Mouse (Mus musculus) forebrain, embryonic 11.5 days (tissue): ENCODE measurements at regions not wholly inside any gene's neighbourhood (a gene's known extent, or its start where the extent isn't known, plus 50 kb on each side); places are given as distances from the start of the nearest gene placed in this dataset.

ENCODE experiments used
- ATAC-seq: fragments of 200-750 bp; cut with Nextera tagmentation; replicated peaks from 2 replicates; pipeline ENCODE4 v1.8.0; 2017; ENCODE audit warnings: moderate TSS enrichment; ENCODE audit not compliant: low FRiP score
- DNase-seq: peaks from one replicate; pipeline ENCODE4 v3.0.0-alpha.2; 2017; ENCODE audit warnings: low spot score
- H3K27ac ChIP-seq: fragments of 300-500 bp; sonication (generic); 2 replicates; pipeline ENCODE4 v1.5.1; 2014; ENCODE audit warnings: low read depth, low read length
- H3K27me3 ChIP-seq: fragments of 300-500 bp; sonication (generic); 2 replicates; pipeline ENCODE4 v1.6.1; 2014; ENCODE audit warnings: mild to moderate bottlenecking, low read length, mixed read lengths; ENCODE audit not compliant: control insufficient read depth, insufficient read depth
- H3K36me3 ChIP-seq: fragments of 300-500 bp; sonication (generic); 2 replicates; pipeline ENCODE4 v1.6.1; 2014; ENCODE audit warnings: mild to moderate bottlenecking, low read length, moderate library complexity, mixed read lengths; ENCODE audit not compliant: control insufficient read depth, insufficient read depth
- H3K4me1 ChIP-seq: fragments of 300-500 bp; sonication (generic); replicated peaks from 2 replicates; pipeline ENCODE4 v1.6.1; 2014; ENCODE audit warnings: low read length, mixed read lengths; ENCODE audit not compliant: control insufficient read depth, insufficient read depth
- H3K4me2 ChIP-seq: fragments of 300-500 bp; sonication (generic); 2 replicates; pipeline ENCODE4 v1.6.1; 2014; ENCODE audit warnings: low read depth, mild to moderate bottlenecking, low read length, moderate library complexity, mixed read lengths; ENCODE audit not compliant: severe bottlenecking
- H3K4me3 ChIP-seq: fragments of 300-500 bp; sonication (generic); 2 replicates; pipeline ENCODE4 v1.5.1; 2014; ENCODE audit warnings: low read depth, low read length
- H3K9ac ChIP-seq: fragments of 300-500 bp; sonication (generic); 2 replicates; pipeline ENCODE4 v1.6.1; 2014; ENCODE audit warnings: low read length
- H3K9me3 ChIP-seq: fragments of 300-500 bp; sonication (generic); 2 replicates; pipeline ENCODE4 v1.6.1; 2016; ENCODE audit warnings: low read length, mixed read lengths; ENCODE audit not compliant: control insufficient read depth
- WGBS: fragments of 180-500 bp; shearing (Covaris S2); extraction: QIAGEN DNeasy Blood & Tissue Kit; methylation state at CpG from one replicate; pipeline ENCODE4 v1.1.7; 2014; 5-methylcytosine and 5-hydroxymethylcytosine counted together

DNA sequence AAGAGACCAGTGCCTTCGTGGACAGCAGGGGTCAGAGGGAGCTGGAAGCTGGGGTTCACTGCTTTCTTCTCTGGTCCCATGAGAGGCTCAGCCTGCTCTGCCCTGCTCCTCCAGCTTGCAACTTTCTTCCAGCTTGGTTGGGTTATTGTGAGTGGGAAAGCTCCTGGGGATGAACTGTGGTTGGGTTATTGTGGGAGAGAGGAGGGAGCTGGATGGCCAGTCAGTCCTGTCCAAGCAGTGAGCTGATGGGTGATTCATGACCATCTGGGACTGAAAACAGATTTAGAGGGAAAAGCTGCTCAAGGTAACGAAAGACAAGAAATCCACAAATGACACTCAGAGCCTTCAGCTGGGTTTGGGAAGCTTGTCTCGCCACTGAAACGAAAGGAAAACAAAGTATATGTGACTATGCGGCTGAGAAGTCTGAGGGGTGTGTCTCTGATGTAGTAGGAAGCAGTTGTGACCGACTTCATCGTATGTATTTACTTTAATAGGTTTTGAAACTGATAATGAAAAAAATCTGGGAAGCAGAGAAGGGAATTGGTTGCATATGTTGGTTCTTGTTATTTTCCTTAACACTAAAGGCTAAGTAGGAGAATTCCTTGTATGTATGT, 365.1 kb downstream of the Cog6 start:
- no peak overlapping the region for H3K9ac ChIP-seq
- H3K4me2 ChIP-seq: no peak overlapping the region
- H3K36me3 ChIP-seq: no peaks in the 10 kb centered on the region
- H3K4me3 ChIP-seq: no peak overlapping the region
- WGBS: 81% methylated on average over 7 of the region's 7 CpGs
- H3K27ac ChIP-seq: no peak overlapping the region
- H3K27me3 ChIP-seq: no peaks in the 10 kb centered on the region
- no peaks in the 10 kb centered on the region for H3K4me1 ChIP-seq
- DNase-seq (no peak), ATAC-seq (no peak)
- H3K9me3 ChIP-seq: no peaks in the 10 kb centered on the region

DNA sequence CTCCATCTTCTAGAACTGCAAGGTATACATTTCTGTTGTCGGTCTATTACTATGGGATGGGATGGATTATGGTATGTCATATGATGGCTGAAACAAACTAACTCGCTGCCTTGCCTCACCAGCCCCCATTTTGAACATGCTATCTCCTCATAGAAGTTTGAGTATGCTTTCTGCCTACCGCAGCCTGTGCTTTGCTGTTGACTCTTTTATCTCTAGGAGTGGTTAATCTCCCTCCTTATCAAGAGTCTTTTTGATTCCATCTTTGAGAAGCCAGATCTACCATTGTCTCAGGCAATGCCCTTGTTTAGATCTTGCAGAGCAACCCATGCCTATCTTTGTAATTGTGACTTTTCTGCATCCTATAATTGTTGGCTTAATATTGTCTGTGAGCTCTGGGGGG, 367.0 kb downstream of the Cog6 start:
- Histone ChIP-seq H3K9me3 (no peaks in the 10 kb centered on the region), H3K27ac (no peak overlapping the region), H3K27me3 (no peaks in the 10 kb centered on the region), H3K4me2 (no peak overlapping the region), H3K4me1 (no peaks in the 10 kb centered on the region), H3K4me3 (no peak overlapping the region), H3K36me3 (no peaks in the 10 kb centered on the region), H3K9ac (no peak overlapping the region)
- WGBS: 98% methylated on average over 3 of the region's 3 CpGs
- DNase-seq: no peak
- no peak for ATAC-seq

DNA sequence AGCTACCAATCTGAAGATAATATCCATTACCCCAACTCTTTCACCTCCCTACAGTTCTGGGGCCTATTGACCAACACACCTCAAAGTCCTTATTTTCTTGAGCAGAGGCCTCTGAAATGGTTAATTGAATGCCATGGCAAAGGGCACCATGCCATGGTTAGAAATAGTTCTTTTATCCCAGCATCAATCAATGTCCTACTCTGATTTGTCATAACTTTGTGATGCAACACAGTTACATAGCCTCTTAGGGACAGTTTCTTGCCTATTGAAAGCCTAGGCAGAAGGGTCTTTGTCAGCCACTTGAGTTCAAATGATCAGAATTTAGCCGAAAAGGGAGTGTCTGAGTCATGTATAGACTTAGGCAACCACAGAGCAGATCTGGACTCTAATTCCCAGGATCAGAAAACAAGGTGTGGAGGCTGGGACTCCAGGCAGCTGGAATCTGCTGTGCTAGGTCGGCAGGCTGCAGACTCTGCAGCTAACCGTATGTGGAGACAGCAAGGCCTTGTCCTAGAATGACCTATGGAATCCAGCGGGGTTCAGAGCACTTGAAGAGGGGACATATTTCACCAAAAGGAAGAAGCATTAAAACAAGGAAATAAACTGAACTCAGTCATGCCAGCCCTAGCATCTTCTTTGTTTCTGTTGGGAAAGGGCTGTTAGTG, 368.1 kb downstream of the Cog6 start:
- no peak for ATAC-seq
- Histone ChIP-seq H3K27me3 (no peaks in the 10 kb centered on the region), H3K4me1 (peaks cover 5% of the 10 kb centered on the region)

DNA sequence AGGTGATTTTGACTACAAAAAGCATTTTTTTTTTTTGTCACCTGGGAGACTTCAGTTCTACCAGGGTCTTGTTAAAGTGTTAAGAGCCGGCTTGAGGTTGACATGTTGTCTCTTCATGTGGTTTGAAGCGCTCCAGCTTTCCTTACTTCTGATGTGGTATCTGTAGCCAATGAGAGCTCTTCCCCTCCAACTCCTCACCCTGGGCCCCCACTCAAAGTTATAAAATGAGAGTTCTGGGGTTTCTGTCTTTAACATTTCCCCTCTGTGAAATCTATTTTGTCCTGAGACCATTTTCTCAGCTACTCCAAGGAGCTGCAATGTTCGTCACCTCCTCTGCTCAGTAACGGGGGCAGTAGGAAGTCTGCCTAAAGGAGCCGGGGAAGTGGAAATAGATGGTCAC, 369.1 kb downstream of the Cog6 start:
- Histone ChIP-seq H3K9ac (no peak overlapping the region), H3K4me1 (peaks cover 8% of the 10 kb centered on the region), H3K4me3 (no peak overlapping the region), H3K27ac (no peak overlapping the region), H3K36me3 (no peaks in the 10 kb centered on the region), H3K9me3 (no peaks in the 10 kb centered on the region), H3K27me3 (no peaks in the 10 kb centered on the region), H3K4me2 (no peak overlapping the region)
- DNase-seq (no peak), ATAC-seq (no peak)
- WGBS: 96% methylated on average over 5 of the region's 5 CpGs

More for the DNA sequence above, 368.1 kb downstream of the Cog6 start:
- Histone ChIP-seq H3K9me3 (no peaks in the 10 kb centered on the region), H3K9ac (no peak overlapping the region), H3K27ac (no peak overlapping the region), H3K36me3 (no peaks in the 10 kb centered on the region), H3K4me2 (no peak overlapping the region), H3K4me3 (no peak overlapping the region)
- DNase-seq: no peak
- 87% methylated on average over 4 of the region's 4 CpGs for WGBS

DNA sequence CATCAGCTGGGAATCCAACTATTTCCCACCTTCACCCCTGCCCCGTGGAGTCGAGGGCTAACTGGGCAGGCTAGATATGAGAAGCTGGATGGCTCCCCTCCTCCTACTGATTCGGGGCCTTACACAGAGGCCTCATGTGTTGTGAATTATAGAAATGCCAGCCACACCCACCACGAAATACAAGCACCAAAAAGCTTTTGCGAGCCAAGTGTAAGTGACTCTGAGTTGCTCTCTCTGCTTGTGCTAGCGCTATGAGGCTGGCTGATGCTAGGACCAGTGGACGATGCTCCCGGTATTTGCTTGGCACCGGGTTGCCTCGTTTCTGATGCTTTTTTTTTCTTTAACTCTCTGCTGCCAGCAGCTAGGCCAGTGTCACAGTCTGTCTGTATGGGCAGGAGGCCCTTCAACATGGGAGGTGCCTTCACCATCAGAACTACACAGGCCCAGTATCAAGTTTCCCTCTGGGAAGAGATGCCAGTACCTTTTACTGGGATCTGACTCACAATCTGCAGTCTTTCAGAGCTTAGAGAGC, 369.8 kb downstream of the Cog6 start:
- Histone ChIP-seq H3K9me3 (no peaks in the 10 kb centered on the region), H3K4me3 (no peak overlapping the region), H3K4me2 (no peak overlapping the region), H3K27me3 (no peaks in the 10 kb centered on the region), H3K27ac (no peak overlapping the region), H3K4me1 (peaks cover 8% of the 10 kb centered on the region), H3K36me3 (no peaks in the 10 kb centered on the region), H3K9ac (no peak overlapping the region)
- DNase-seq: no peak
- no peak for ATAC-seq
- WGBS: 82% methylated on average over 10 of the region's 10 CpGs

DNA sequence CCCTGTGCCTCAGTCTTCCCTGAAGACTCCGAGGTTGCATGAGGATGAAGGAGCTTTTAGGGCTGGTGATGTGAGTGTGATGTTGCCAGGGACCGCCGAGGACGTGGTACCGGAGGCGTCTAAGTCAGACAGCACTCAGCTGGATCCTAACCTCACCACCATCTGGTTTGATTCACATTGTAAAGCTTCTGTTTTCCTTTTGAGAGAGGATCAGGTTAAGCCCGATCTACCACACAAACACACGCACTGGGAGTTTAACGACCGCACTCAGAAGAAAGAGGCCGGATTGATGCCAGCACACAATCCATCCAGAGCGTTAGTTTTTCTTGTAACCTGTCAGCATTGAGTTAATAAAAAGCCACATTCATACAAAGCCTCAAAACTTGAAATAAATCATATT, 371.9 kb downstream of the Cog6 start:
- H3K4me3 ChIP-seq: no peak overlapping the region
- H3K9me3 ChIP-seq: no peaks in the 10 kb centered on the region
- no peaks in the 10 kb centered on the region for H3K36me3 ChIP-seq
- 39% methylated on average over 12 of the region's 12 CpGs for WGBS
- H3K27me3 ChIP-seq: no peaks in the 10 kb centered on the region
- peaks cover 8% of the 10 kb centered on the region for H3K4me1 ChIP-seq
- H3K4me2 ChIP-seq: no peak overlapping the region
- DNase-seq: no peak
- no peak overlapping the region for H3K27ac ChIP-seq
- no peak for ATAC-seq
- H3K9ac ChIP-seq: no peak overlapping the region

DNA sequence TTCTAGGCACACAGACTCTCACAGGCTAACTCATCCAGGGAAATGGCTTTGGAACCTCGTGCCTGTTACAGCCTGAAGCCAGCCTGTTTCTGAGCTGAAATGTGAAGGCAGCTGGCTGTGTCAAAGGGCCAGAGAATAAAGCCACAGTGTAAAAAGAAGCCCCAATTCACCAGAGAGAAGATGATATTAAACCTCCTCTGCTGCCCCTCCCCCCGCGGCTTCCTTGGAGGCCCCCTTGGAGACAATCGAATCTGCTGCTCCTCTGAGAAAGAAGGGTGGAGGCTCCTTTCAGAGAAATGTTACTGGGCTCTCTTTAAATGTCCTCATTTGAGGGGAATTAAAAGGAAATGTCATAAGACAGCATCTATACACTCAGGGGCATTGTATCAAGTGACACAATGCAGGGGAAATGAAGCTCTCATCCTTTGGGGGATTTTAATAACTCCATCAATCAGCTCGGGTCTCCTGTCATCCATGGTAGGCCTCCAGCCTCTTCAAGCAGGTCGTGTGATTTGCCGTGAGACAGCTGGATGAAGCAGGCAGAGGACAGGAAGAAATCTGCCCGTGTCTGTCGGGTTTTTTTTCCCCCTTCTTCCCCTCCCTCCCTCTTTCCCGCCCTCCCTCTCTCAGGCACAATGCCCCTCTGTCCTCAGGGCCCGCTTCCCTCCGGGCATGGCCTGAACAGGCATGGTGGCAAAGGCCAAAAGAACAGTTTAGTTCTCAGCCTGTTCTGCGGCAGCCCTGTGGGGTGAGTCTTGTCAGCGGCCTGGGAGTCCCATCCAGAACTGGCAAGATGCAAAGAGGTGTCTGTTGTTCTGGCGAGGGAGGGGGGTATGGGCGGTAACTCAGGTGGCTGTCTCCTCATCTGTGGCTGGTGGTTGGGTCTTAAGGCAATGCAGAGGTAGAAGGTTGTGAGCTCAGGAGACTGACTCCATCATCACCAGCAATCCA, 372.6 kb downstream of the Cog6 start:
- DNase-seq (peak; percentile 66), ATAC-seq (peak; percentile 56)
- 17% methylated on average over 15 of the region's 16 CpGs for WGBS
- peaks cover 8% of the 10 kb centered on the region for H3K4me1 ChIP-seq
- H3K9ac ChIP-seq: 0 out of 2 replicates have a peak overlapping the region, but pooled peaks have one; percentile 7
- H3K9me3 ChIP-seq: no peaks in the 10 kb centered on the region
- H3K4me2 ChIP-seq: no peak overlapping the region
- H3K27me3 ChIP-seq: no peaks in the 10 kb centered on the region
- H3K27ac ChIP-seq: peak overlapping the region; percentile 26; the same call in 1 of the 2 replicates
- no peak overlapping the region for H3K4me3 ChIP-seq
- H3K36me3 ChIP-seq: no peaks in the 10 kb centered on the region

DNA sequence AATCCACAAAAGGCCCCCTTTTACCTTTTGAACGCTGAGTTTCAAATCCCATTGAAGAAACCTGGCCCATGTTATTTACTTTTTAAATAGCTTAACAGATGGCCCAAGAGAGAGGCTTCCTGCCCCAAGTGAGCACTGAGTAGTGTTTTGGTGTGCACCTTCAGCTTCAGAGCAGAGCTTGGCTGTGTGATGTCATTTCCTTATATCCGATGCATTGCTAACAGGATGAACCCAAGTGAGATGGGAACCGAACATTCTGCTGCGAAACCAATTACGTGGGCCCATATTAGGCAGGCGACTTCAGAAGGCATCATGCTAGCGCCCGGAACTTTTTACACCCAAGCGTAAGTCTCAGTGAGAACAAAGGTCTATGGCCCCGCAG, 373.2 kb downstream of the Cog6 start:
- 79% methylated on average over 10 of the region's 10 CpGs for WGBS
- 0 out of 2 replicates have a peak, but pooled peaks have one; percentile 8 for ATAC-seq

More for the DNA sequence above, 373.2 kb downstream of the Cog6 start:
- Histone ChIP-seq H3K9me3 (no peaks in the 10 kb centered on the region), H3K27ac (peak overlapping the region; percentile 26; the same call in 1 of the 2 replicates), H3K27me3 (no peaks in the 10 kb centered on the region), H3K36me3 (no peaks in the 10 kb centered on the region), H3K4me1 (peaks cover 8% of the 10 kb centered on the region), H3K4me2 (no peak overlapping the region), H3K4me3 (no peak overlapping the region), H3K9ac (no peak overlapping the region)
- no peak for DNase-seq
